Mouse (Mus musculus): ENCODE results near the gene Fzr1.

The Fzr1 gene

GRCm38 (mm10) chr10:81377793-81378552 lies at the start of gene Fzr1:
TSS of gene Fzr1 (minus strand) at chr10:81378516.
- no peak for DNase-seq

- DNase-seq, result peak; percentile 10
These were observed 49.6 kb upstream of the Fzr1 start for GRCm38 (mm10) chr10:81427804-81428506.

GRCm38 (mm10) chr10:81427327-81427726 lies 49.0 kb upstream of the Fzr1 start:
- DNase-seq, result no peak

- peak; percentile 52 for DNase-seq
These were observed 48.6 kb upstream of the Fzr1 start for GRCm38 (mm10) chr10:81426897-81427296.

- DNase-seq, result peak; percentile 50
These were observed 47.9 kb upstream of the Fzr1 start for GRCm38 (mm10) chr10:81426081-81426671.

- peak; percentile 12 for DNase-seq
These were observed 47.0 kb upstream of the Fzr1 start for GRCm38 (mm10) chr10:81425236-81425850.

- DNase-seq, result peak; percentile 16
These were observed 46.1 kb upstream of the Fzr1 start for GRCm38 (mm10) chr10:81424246-81425051.

GRCm38 (mm10) chr10:81423476-81424245 lies 45.3 kb upstream of the Fzr1 start:
- DNase-seq, result no peak

GRCm38 (mm10) chr10:81422661-81423217 lies 44.4 kb upstream of the Fzr1 start:
- no peak for DNase-seq

GRCm38 (mm10) chr10:81422191-81422590 lies 43.9 kb upstream of the Fzr1 start:
- peak; percentile 6 for DNase-seq

GRCm38 (mm10) chr10:81421797-81422100 lies 43.4 kb upstream of the Fzr1 start:
- no peak for DNase-seq

GRCm38 (mm10) chr10:81421041-81421796 lies 42.9 kb upstream of the Fzr1 start:
- no peak for DNase-seq

GRCm38 (mm10) chr10:81420191-81420767 lies 42.0 kb upstream of the Fzr1 start:
- peak; percentile 4 for DNase-seq

GRCm38 (mm10) chr10:81419111-81419928 lies 41.0 kb upstream of the Fzr1 start:
- DNase-seq, result peak; percentile 5

- peak; percentile 6 for DNase-seq
These were observed 40.1 kb upstream of the Fzr1 start for GRCm38 (mm10) chr10:81418216-81419070.

- no peak for DNase-seq
These were observed 39.2 kb upstream of the Fzr1 start for GRCm38 (mm10) chr10:81417227-81418215.

- DNase-seq, result peak; percentile 62
These were observed 38.4 kb upstream of the Fzr1 start for GRCm38 (mm10) chr10:81416581-81417226.
